Mouse (Mus musculus) heart, postnatal 4 days (tissue): ENCODE measurements at regions not wholly inside any gene's neighbourhood (a gene's known extent, or its start where the extent isn't known, plus 50 kb on each side); places are given as distances from the start of the nearest gene placed in this dataset.
A peak's percentile ranks its signal among the peaks of the same experiment; 100 is the strongest.
"Not testable (repeated sequence)": the region's sequence is repeated elsewhere in the genome, so short reads cannot be mapped to it uniquely, and the experiment has no call there.

Experiments
- DNase-seq: peaks from one replicate; pipeline ENCODE4 v3.0.0; 2021

- peak; percentile 40 for DNase-seq
These were observed 722.3 kb upstream of the Marcks start for GRCm38 (mm10) chr10:37861001-37861400.

DNA sequence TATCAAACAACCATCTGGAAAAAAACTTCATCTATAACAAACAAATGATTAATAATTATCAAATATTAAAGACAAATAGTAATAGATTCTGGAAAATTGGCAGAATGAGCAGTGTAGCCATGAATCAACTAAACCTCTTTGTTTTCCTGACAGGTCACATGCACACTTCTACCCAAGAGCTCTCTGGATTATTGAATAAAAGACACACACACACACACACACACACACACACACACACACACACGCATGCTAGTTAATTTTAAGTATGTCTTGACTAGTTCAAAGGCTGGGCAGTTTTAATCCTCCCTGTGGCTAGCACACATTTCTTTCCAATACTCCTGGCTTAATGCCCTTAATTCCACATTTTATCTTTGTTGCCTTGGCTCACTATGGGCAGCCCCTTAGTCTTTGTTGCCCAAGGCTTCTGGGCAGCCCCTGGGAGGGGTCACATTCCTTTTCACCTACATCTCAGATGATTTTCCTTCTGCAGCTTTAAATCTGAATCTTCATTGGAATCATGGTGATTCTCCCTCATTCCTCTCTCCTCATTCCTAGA lies 710.6 kb upstream of the Marcks start:
- no peak for DNase-seq

DNA sequence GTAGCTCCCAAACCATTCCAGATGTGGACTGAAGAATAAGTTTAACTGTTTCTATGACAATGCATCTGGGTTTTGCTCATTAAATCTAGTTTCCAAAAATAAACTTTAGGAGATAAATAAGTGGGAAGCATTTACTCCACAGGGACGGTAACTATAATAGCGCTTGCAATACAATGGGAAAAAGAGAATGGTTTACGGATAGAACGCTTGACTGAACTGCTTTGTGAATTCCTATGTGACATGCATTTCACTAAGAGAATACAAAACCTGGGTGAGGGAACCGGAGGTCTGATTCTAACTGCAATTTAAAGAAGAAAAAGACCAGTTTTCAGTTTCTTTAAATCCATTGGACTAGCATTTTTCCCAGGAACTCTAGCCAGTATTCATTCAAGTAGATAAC lies 704.1 kb upstream of the Marcks start:
- no peak for DNase-seq

GRCm38 (mm10) chr10:37841842-37842241 lies 703.1 kb upstream of the Marcks start:
- DNase-seq = no peak

GRCm38 (mm10) chr10:37837721-37838120 lies 699.0 kb upstream of the Marcks start:
- DNase-seq = no peak

DNA sequence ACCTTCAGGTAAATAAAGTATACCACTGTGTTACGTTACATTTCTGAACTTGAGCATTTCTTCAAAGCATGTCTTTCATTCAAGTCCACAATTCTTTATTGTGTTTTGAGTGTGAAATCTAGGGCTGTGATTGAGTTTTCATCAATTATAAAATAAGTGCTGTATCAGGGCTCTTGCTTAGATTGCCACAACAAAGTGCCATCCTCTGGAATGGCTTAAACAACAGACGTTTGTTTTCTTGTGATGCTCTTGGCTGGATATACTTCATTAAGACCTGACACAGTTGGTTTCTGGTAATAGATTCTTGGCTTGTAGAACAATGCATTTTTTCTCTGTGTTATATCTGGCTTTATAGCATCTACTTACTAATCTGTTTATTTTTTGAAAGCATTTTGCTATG lies 674.3 kb upstream of the Marcks start:
- no peak for DNase-seq

- DNase-seq = peak; percentile 43
These were observed 673.7 kb upstream of the Marcks start for GRCm38 (mm10) chr10:37812405-37812851.

DNA sequence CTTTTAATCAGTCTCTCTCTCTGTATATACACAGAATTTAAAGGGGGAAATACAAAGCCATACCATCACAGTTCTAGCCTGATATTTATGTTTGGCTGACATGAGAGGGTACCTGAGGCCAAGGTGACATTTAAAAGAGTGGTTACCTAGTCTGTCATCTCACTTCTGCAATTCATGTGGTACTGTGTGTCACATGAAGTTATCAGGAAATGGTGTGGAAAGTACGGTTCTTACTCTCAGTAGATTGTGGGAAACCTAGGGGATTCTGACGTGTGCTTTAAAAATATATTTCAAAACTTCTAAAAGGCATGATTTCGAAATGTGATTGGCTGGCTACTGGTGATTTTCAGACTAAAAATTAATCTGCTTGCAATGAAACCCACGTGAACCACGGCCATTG lies 673.1 kb upstream of the Marcks start:
- no peak for DNase-seq

DNA sequence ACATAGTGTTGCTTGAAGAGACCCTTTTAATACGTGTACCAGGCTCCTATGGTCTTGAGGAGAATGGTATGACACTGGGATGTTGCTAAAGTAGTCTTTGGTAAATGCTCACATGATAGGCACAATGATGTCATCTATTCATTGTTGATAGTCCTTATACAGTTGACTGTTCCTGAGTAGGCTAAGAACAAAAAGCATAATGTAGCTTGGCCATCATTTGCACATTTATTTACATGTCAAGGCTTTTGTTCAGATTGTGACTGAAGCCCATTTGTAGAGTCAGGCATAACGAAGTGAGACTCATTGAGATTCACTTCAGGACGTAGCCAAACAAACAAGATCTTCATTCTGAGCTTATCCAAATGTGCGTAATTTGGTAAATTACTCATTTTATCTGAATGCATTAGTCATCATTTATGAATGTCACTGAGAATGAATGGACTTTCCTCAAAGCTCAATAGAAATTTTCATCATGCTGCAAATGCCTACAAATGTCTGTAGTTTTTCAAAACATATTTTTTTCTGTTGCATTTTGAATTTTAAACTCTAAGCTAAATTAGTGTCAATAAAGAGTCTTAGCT lies 664.6 kb upstream of the Marcks start:
- no peak for DNase-seq

GRCm38 (mm10) chr10:37799397-37799796 lies 660.7 kb upstream of the Marcks start:
- no peak for DNase-seq

GRCm38 (mm10) chr10:37798285-37798684 lies 659.6 kb upstream of the Marcks start:
- no peak for DNase-seq

DNA sequence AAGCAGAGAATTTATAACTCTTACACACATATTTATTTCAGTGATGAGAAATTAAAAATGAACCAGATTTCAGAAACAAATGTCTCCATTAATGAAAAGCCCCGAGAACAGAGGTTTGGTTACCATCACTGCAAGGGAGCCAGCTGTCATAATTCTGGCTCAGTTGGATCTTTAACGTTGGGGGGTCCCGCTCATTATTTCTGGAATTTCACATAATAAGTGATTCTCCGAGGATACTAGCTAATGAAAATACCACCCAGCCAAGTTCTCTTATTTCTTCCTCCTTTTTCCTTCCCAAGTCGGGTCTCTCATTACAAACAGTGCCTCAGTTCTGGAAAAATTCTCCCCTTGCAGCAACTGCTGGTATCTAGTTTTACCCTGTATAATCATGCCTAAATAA lies 659.0 kb upstream of the Marcks start:
- DNase-seq = no peak

GRCm38 (mm10) chr10:37792878-37793277 lies 654.2 kb upstream of the Marcks start:
- no peak for DNase-seq

- DNase-seq = no peak
These were observed 649.3 kb upstream of the Marcks start for GRCm38 (mm10) chr10:37788049-37788448.

DNA sequence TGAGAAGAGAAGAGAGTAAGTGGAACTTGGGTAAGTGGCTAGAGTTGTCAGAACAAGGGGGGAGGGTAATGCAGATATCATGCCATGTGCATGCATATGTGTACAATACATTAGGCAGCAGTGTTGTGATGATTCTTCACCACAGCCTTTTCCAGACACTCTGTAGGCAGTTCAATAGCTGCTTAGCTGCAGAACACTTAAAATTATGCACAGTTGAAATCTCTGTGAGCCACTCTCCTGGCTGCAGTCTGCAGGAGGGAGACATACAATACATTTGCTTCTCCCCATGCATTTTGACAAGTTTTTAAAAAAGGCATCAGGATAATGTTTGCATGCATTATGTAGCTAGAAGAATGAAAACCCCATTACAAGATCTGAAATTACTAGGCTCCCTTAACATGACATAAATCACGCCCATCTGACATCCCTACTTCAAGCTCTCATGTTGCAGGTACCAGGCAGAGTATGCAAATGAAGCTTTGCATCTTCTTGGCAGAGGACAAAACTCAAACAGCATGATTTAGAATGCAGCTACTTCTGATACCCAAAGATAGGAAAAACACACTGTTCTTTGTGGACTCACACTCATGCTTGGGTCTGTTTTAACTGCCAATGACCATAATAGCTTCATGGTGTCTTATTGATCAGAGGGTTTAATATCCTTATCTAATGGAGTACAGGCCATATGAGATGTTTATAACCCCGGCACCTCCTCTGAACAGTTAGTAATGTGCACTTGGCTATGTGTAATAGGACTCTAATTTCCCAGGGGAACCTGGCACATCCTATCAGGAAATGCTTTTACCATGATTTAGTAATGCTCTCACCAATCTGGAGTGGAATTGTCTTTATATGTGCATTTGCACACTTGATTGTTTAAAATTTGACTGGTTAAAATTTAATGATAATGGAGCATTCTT lies 640.9 kb upstream of the Marcks start:
- DNase-seq = no peak

- DNase-seq = no peak
These were observed 622.0 kb upstream of the Marcks start for GRCm38 (mm10) chr10:37760542-37761367.

DNA sequence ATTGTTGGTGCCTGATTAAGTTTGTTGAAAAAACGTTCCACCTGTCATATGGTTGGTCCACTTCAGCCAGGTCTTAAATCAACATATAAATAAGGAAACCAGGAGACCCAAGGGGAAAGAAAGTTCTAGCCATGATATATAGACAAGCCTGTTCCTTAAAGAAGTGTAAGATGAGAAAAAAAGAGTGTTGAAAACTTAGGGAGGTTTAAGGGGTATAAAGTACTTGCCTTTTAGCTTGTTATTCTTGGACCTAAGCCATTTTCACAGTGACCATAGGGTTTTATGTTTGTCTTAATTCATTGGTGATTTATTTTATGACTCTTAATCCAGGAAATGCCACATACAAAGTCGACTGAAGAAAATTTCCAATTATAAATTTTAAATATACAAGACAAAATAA lies 602.9 kb upstream of the Marcks start:
- DNase-seq = no peak

GRCm38 (mm10) chr10:37739024-37739423 lies 600.3 kb upstream of the Marcks start:
- DNase-seq = peak; percentile 9

DNA sequence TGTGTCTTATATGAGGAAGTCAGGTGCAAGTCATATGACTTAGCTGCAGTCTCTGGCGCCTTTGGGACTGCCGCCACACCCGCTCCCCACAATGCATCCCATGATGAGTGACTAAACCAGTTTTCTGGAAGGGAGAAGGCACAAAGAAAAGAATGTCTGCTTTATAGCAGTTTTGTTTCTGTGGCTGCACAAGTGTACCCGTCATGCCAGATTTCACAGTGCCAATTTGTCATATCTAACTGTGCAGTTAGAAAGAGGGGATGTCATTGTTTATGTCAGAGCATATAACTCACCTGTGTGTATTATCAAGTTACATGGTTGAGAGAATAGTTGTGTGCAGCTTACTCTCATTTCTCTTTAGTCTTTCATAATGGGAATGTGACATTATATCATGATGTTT lies 586.9 kb upstream of the Marcks start:
- no peak for DNase-seq

DNA sequence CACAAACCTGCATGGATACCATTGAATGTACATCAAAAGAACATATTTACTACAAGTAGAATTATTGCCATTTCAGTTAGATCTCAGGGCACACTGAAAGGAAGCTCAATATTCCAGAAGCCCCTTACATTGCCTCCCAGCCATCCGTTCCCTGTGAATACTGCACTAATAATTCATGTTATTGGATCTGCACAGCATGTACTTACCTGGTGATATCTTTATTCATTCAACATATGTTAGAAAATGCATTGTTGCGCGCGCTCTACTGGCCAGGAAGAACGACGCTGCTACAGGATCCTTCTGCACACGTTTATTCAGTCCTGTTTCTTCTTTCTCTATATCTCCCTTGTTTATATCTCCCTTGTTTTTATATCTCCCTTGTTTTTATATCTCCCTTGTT lies 586.3 kb upstream of the Marcks start:
- not testable (repeated sequence) for DNase-seq

DNA sequence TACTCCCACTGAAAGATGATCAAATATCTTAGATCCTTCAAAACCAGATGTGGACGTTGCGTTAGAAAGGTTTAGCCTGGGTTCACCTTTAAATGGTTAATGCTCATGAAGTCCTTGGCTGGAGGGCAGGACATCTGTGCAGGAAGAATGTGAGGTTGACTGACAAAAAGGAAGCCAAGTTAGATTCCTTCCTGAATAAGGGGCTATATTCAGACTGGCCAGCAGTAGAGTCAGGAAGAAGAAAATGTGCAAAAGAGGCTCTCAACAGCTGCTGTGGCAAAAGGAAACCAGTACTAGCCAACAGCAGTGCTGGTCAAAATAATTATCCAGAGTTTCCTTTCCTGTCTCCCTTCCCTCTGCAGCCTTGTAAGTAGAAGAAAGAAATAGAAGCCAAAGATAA lies 582.0 kb upstream of the Marcks start:
- DNase-seq = no peak

DNA sequence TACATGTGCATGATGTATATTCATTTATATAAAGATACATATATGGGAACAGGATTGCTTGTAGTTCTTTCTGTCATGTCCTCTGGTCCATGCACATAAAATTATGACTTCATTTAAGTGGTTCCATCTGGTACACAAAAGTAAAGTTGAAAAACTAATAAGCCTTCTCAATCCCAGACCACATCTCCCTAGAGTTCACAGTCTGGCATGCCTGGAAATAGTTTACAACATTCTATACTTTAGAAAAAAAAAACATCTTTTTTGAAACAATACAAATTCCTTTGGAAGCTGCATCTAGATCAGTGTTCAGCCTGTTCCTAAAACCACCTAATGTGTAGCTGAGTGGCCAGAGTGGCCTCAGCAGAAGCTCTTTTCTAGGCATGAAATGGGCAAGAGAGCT lies 578.2 kb upstream of the Marcks start:
- DNase-seq = no peak

GRCm38 (mm10) chr10:37711459-37711858 lies 572.7 kb upstream of the Marcks start:
- no peak for DNase-seq
